In the genomic region with DNA sequence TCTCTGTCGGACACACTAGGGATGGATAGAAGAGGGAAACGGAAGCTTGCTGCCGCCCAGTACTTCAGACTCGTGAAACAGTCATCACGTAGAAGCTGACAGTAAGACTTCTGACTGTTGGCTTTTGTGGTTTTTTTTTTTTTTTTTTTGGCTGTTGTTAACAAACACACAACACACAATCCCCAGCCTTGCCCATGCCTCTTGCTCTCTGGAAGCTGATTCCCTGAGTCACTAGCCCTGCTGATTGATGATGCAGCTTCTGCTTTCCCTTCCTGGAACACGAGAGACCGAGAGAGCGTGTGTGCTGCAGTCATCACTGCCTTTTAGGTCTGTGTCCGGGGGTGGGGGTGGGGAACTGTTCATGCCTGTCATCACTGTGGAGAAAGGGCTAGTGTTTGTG, we compare ENCODE assay signal across 15 mouse cellular contexts. TPM values are rescaled to one million over a fixed set of nuclear protein-coding genes. Genes with fewer than 3 reads are reported as not detected.
DNase-seq lines count a peak whose midpoint lies in the region; ATAC-seq and TF ChIP-seq lines count a peak whose summit lies in the region.
"Had no signal": no experiment of that assay in that cellular context is flagged by ENCODE, and none has a peak within 500 bp of the region (broad histone marks: within the 10 kb centered on the region; RNA-seq: fewer than 3 reads in every experiment).

No protein-coding gene starts in this region.

- no peak overlapping the region for H3K9ac ChIP-seq in kidney, postnatal 0 days (ENCODE audit: low read depth, low read length)
- H3K9ac ChIP-seq in hindbrain, embryonic 13.5 days, result no peak overlapping the region
- H3K9ac ChIP-seq: embryonic facial prominence, embryonic 13.5 days; limb, embryonic 12.5 days; midbrain, embryonic 12.5 days; neural tube, embryonic 12.5 days had no signal

- no peak for TF ChIP-seq CTCF in kidney, postnatal 0 days (IDR thresholded peaks at IDR 0.05; ENCODE audit: low read depth)
- TF ChIP-seq CTCF in thymus, adult 2 months (IDR thresholded peaks at IDR 0.05; ENCODE audit: borderline replicate concordance, control insufficient read depth, extremely low read depth, insufficient read depth, low read length, poor library complexity), result no peak

- no peak for TF ChIP-seq POLR2A in thymus, adult 2 months (IDR thresholded peaks at IDR 0.05; ENCODE audit: control insufficient read depth, extremely low read depth, insufficient read depth, low read length, poor library complexity)

- H3K4me2 ChIP-seq in kidney, postnatal 0 days (ENCODE audit: low read length), result no peak overlapping the region
- no peak overlapping the region for H3K4me2 ChIP-seq in hindbrain, embryonic 13.5 days

- H3K27ac ChIP-seq in kidney, postnatal 0 days, result peak overlapping the region; percentile 22; the same call in 1 of the 2 replicates
- no peak overlapping the region for H3K27ac ChIP-seq in thymus, adult 2 months (ENCODE audit: control insufficient read depth, insufficient read depth, low read length)
- H3K27ac ChIP-seq in hindbrain, embryonic 13.5 days, result no peak overlapping the region
- H3K27ac ChIP-seq: embryonic facial prominence, embryonic 13.5 days; heart, adult 2 months; limb, embryonic 12.5 days; midbrain, embryonic 12.5 days; neural tube, embryonic 12.5 days had no signal

- no peak for DNase-seq in kidney, postnatal 0 days (ENCODE audit: low spot score)
- DNase-seq in kidney, postnatal 25 days, result no peak
- DNase-seq in NIH3T3 (ENCODE audit: low read depth), result peak; percentile 88
- peak; percentile 73 for DNase-seq in induced T-regulatory cell, adult 2 months (ENCODE audit: low read depth)
- peak; percentile 29 for DNase-seq in splenic B cell, adult 2 months (ENCODE audit: low read depth, low spot score)
- no peak for DNase-seq in thymus, adult 2 months
- DNase-seq: cerebellum, postnatal 25 days had no signal

- ATAC-seq in kidney, postnatal 0 days (replicated peaks; ENCODE audit: low FRiP score, low read depth), result no peak
- ATAC-seq in hindbrain, embryonic 13.5 days (ENCODE audit: low FRiP score), result no peak

- H3K4me3 ChIP-seq in kidney, postnatal 0 days (replicated peaks; ENCODE audit: low read depth, low read length), result no peak overlapping the region
- no peak overlapping the region for H3K4me3 ChIP-seq in thymus, adult 2 months (ENCODE audit: control insufficient read depth, insufficient read depth, low read length)
- no peak overlapping the region for H3K4me3 ChIP-seq in hindbrain, embryonic 13.5 days
- H3K4me3 ChIP-seq: embryonic facial prominence, embryonic 13.5 days; heart, adult 2 months; midbrain, embryonic 12.5 days; neural tube, embryonic 12.5 days had no signal

- H3K9me3 ChIP-seq in kidney, postnatal 0 days (replicated peaks; ENCODE audit: low read length), result no peaks in the 10 kb centered on the region
- no peaks in the 10 kb centered on the region for H3K9me3 ChIP-seq in hindbrain, embryonic 13.5 days
- H3K9me3 ChIP-seq: embryonic facial prominence, embryonic 13.5 days; limb, embryonic 12.5 days; midbrain, embryonic 12.5 days; neural tube, embryonic 12.5 days had no signal

- H3K36me3 ChIP-seq in kidney, postnatal 0 days (ENCODE audit: insufficient read depth, low read length), result no peaks in the 10 kb centered on the region
- no peaks in the 10 kb centered on the region for H3K36me3 ChIP-seq in splenic B cell, adult 2 months (ENCODE audit: control insufficient read depth, insufficient read depth, low read length, poor library complexity, severe bottlenecking)
- no peaks in the 10 kb centered on the region for H3K36me3 ChIP-seq in thymus, adult 2 months (ENCODE audit: control insufficient read depth, insufficient read depth, low read length)
- H3K36me3 ChIP-seq in hindbrain, embryonic 13.5 days, result no peaks in the 10 kb centered on the region
- H3K36me3 ChIP-seq: embryonic facial prominence, embryonic 13.5 days; limb, embryonic 12.5 days; midbrain, embryonic 12.5 days; neural tube, embryonic 12.5 days had no signal

- 56% methylated on average over 9 of the region's 9 CpGs for WGBS in kidney, postnatal 0 days
- WGBS in thymus, adult 2 months, result 43% methylated on average over 9 of the region's 9 CpGs
- WGBS in hindbrain, embryonic 13.5 days, result 74% methylated on average over 9 of the region's 9 CpGs

- no peaks in the 10 kb centered on the region for H3K27me3 ChIP-seq in kidney, postnatal 0 days (ENCODE audit: insufficient read depth, low read length)
- no peaks in the 10 kb centered on the region for H3K27me3 ChIP-seq in splenic B cell, adult 2 months (ENCODE audit: control insufficient read depth, insufficient read depth, low read length, poor library complexity, severe bottlenecking)
- no peaks in the 10 kb centered on the region for H3K27me3 ChIP-seq in thymus, adult 2 months (ENCODE audit: control insufficient read depth, insufficient read depth, low read length)
- H3K27me3 ChIP-seq in hindbrain, embryonic 13.5 days, result peaks cover 16% of the 10 kb centered on the region
- H3K27me3 ChIP-seq: embryonic facial prominence, embryonic 13.5 days; neural tube, embryonic 12.5 days had no signal

- no peaks in the 10 kb centered on the region for H3K4me1 ChIP-seq in kidney, postnatal 0 days (replicated peaks; ENCODE audit: insufficient read depth, low read length)
- peaks cover 16% of the 10 kb centered on the region for H3K4me1 ChIP-seq in thymus, adult 2 months (replicated peaks; ENCODE audit: control insufficient read depth, insufficient read depth, low read length)
- H3K4me1 ChIP-seq in hindbrain, embryonic 13.5 days (replicated peaks), result peaks cover 17% of the 10 kb centered on the region
- H3K4me1 ChIP-seq: midbrain, embryonic 12.5 days; neural tube, embryonic 12.5 days had no signal

RNA-seq across cellular contexts. Expression of gene Letmd1, which starts 7.2 kb away (rescaled TPM):
- polyA plus RNA-seq in kidney, postnatal 0 days (2015; fragmentation: Nextera tagmentation; extraction: Ambion mirVana), result 21.3 and 22.4 TPM in 2 replicates
- 83.1 and 101 TPM in 2 replicates for polyA plus RNA-seq in thymus, adult 2 months (2012; rRNA removed)
- 53.1 and 56.4 TPM in 2 replicates for polyA plus RNA-seq in hindbrain, embryonic 13.5 days (2015; fragmentation: Nextera tagmentation; extraction: Ambion mirVana)

RNA-seq across cellular contexts. Expression of gene Csrnp2, which starts 33.6 kb away (rescaled TPM):
- 10.4 and 10.9 TPM in 2 replicates for polyA plus RNA-seq in kidney, postnatal 0 days (2015; fragmentation: Nextera tagmentation; extraction: Ambion mirVana)
- 8.7 and 9.6 TPM in 2 replicates for polyA plus RNA-seq in thymus, adult 2 months (2012; rRNA removed)
- 43.2 and 44.4 TPM in 2 replicates for polyA plus RNA-seq in hindbrain, embryonic 13.5 days (2015; fragmentation: Nextera tagmentation; extraction: Ambion mirVana)

RNA-seq across cellular contexts. Expression of gene Slc11a2, which starts 36.8 kb away (rescaled TPM):
- polyA plus RNA-seq in kidney, postnatal 0 days (2015; fragmentation: Nextera tagmentation; extraction: Ambion mirVana), result 28.1 and 33.2 TPM in 2 replicates
- polyA plus RNA-seq in thymus, adult 2 months (2012; rRNA removed), result 46.4 and 54.1 TPM in 2 replicates
- polyA plus RNA-seq in hindbrain, embryonic 13.5 days (2015; fragmentation: Nextera tagmentation; extraction: Ambion mirVana), result 23.8 and 24.1 TPM in 2 replicates

RNA-seq across cellular contexts. Expression of gene Gm5475, which starts 39.7 kb away (rescaled TPM):
- 1.3 and 1.5 TPM in 2 replicates for polyA plus RNA-seq in kidney, postnatal 0 days (2015; fragmentation: Nextera tagmentation; extraction: Ambion mirVana)
- polyA plus RNA-seq in thymus, adult 2 months (2012; rRNA removed), result 0.04 and 0.05 TPM in 2 replicates
- polyA plus RNA-seq in hindbrain, embryonic 13.5 days (2015; fragmentation: Nextera tagmentation; extraction: Ambion mirVana), result 0.10 and 0.14 TPM in 2 replicates
- polyA plus RNA-seq: embryonic facial prominence, embryonic 13.5 days; forebrain, embryonic 11.5 days; heart, adult 2 months; spleen, adult 2 months had no signal

Comparison
In these comparisons a context has a peak if more than half of its experiments do, and no peak if none do; other contexts are left out.
1. DNase-seq: peak in NIH3T3 (single experiment), induced T-regulatory cell, adult 2 months (single experiment) and splenic B cell, adult 2 months (single experiment); none in kidney, postnatal 0 days (single experiment), kidney, postnatal 25 days (0 of 2) and thymus, adult 2 months (single experiment).